Mouse (Mus musculus) spleen, adult 2 months (tissue): ENCODE results near the gene Olfr56. TPM values are rescaled to one million over a fixed set of nuclear protein-coding genes. Genes with fewer than 3 reads are reported as not detected.

ENCODE experiments used
- DNase-seq, 2 experiments: peaks; one replicate each; pipeline versions ENCODE4 v3.0.0 to v3.0.0-alpha.2; 2012 to 2021; ENCODE audit warnings: low spot score in 2 of 2, low read depth in 1 of 2
- H3K27ac ChIP-seq: fragments of 200-500 bp; 2 replicates; pipeline ENCODE4 v1.5.1; 2012; ENCODE audit warnings: low read length, inconsistent platforms; ENCODE audit not compliant: insufficient read depth
- H3K27me3 ChIP-seq: fragments of 200-500 bp; 2 replicates; pipeline ENCODE4 v1.6.1; 2012; ENCODE audit warnings: mild to moderate bottlenecking, moderate library complexity, low read length, inconsistent platforms; ENCODE audit not compliant: control insufficient read depth, insufficient read depth
- H3K36me3 ChIP-seq: fragments of 200-500 bp; 2 replicates; pipeline ENCODE4 v1.6.1; 2012; ENCODE audit warnings: mild to moderate bottlenecking, low read length, inconsistent platforms; ENCODE audit not compliant: control insufficient read depth, insufficient read depth
- H3K4me1 ChIP-seq: fragments of 200-500 bp; 2 replicates; pipeline ENCODE4 v1.6.1; 2011; ENCODE audit warnings: inconsistent platforms; ENCODE audit not compliant: control insufficient read depth, insufficient read depth, insufficient read length
- H3K4me3 ChIP-seq: fragments of 200-500 bp; 2 replicates; pipeline ENCODE4 v1.5.1; 2011; ENCODE audit warnings: mild to moderate bottlenecking, inconsistent platforms; ENCODE audit not compliant: insufficient read depth, insufficient read length; ENCODE audit errors: extremely low read depth
- CTCF ChIP-seq: fragments of 200-500 bp; IDR thresholded peaks from 2 replicates; pipeline ENCODE4 v1.5.1; 2011; ENCODE audit warnings: mild to moderate bottlenecking, inconsistent platforms; ENCODE audit not compliant: insufficient read depth, insufficient read length, insufficient replicate concordance; ENCODE audit errors: extremely low read depth
- POLR2A ChIP-seq: fragments of 200-500 bp; IDR thresholded peaks from 2 replicates; pipeline ENCODE4 v1.6.1; 2011; ENCODE audit warnings: low read depth, low read length, inconsistent platforms
- WGBS: fragments of 180-500 bp; shearing (Covaris S2); methylation state at CpG from one replicate; pipeline ENCODE4 v1.1.7; 2018; 5-methylcytosine and 5-hydroxymethylcytosine counted together
- polyA plus RNA-seq: library from polyadenylated mRNA; depleted of rRNA; stranded (reverse); fragments of >200 nt; gene quantifications from 2 replicates; pipeline ENCODE4 v1.2.3, GENCODE M21; 2012

Olfr56 gene
- polyA plus RNA-seq, 1 experiment: 0.05 TPM

- DNase-seq: no peak
- no peak overlapping the region; the same call in 1 of the 2 replicates for H3K4me3 ChIP-seq
- TF ChIP-seq CTCF (no peak), POLR2A (no peak)
- H3K36me3 ChIP-seq: peaks cover 9% of the 10 kb centered on the region; the same call in 1 of the 2 replicates
- WGBS: 31% methylated on average over 5 of the region's 5 CpGs
- peaks cover 12% of the 10 kb centered on the region; the same call in 1 of the 2 replicates for H3K4me1 ChIP-seq
- no peaks in the 10 kb centered on the region for H3K27me3 ChIP-seq
- H3K27ac ChIP-seq: peak overlapping the region; percentile 68
Observed at GRCm38 (mm10) chr11:49101500-49101899, 122.8 kb downstream of the Olfr56 start.

- 0 out of 2 replicates have a peak overlapping the region, but pooled peaks have one; percentile 26 for H3K27ac ChIP-seq
- 24% methylated on average over 8 of the region's 8 CpGs for WGBS
- H3K27me3 ChIP-seq: no peaks in the 10 kb centered on the region
- peak; percentile 67 to 89 for DNase-seq
- H3K4me3 ChIP-seq: no peak overlapping the region
- peaks cover 12% of the 10 kb centered on the region; the same call in 1 of the 2 replicates for H3K4me1 ChIP-seq
- no peaks in the 10 kb centered on the region for H3K36me3 ChIP-seq
- no peak for TF ChIP-seq POLR2A
- peak; percentile 80; the same call in 1 of the 2 replicates for TF ChIP-seq CTCF
Observed at GRCm38 (mm10) chr11:49103047-49103693, 124.5 kb downstream of the Olfr56 start.

- Histone ChIP-seq H3K36me3 (no peaks in the 10 kb centered on the region), H3K4me3 (no peak overlapping the region), H3K27ac (no peak overlapping the region), H3K4me1 (peaks cover 8% of the 10 kb centered on the region; the same call in 1 of the 2 replicates), H3K27me3 (no peaks in the 10 kb centered on the region)
- DNase-seq: no peak
- no peak for TF ChIP-seq POLR2A
- no peak for TF ChIP-seq CTCF
- 70% methylated on average over 1 of the region's 1 CpGs for WGBS
Observed at GRCm38 (mm10) chr11:49105752-49106151, 127.1 kb downstream of the Olfr56 start.

GRCm38 (mm10) chr11:49107650-49108537 lies 129.2 kb downstream of the Olfr56 start:
- H3K36me3 ChIP-seq: no peaks in the 10 kb centered on the region
- H3K27ac ChIP-seq: no peak overlapping the region
- H3K4me3 ChIP-seq: no peak overlapping the region
- no peaks in the 10 kb centered on the region for H3K27me3 ChIP-seq
- DNase-seq: no peak
- WGBS: 76% methylated on average over 10 of the region's 10 CpGs
- H3K4me1 ChIP-seq: no peaks in the 10 kb centered on the region
- TF ChIP-seq POLR2A (no peak), CTCF (no peak)

- WGBS: 45% methylated on average over 1 of the region's 1 CpGs
- no peak for TF ChIP-seq POLR2A
- peak; percentile 37; the same call in 1 of the 2 replicates for TF ChIP-seq CTCF
- peak; percentile 30 to 33 for DNase-seq
- Histone ChIP-seq H3K36me3 (no peaks in the 10 kb centered on the region), H3K27me3 (no peaks in the 10 kb centered on the region), H3K4me1 (no peaks in the 10 kb centered on the region), H3K27ac (no peak overlapping the region), H3K4me3 (no peak overlapping the region)
Observed at GRCm38 (mm10) chr11:49108833-49109232, 130.1 kb downstream of the Olfr56 start.

GRCm38 (mm10) chr11:49111000-49111399 lies 132.3 kb downstream of the Olfr56 start:
- DNase-seq: no peak
- TF ChIP-seq CTCF (no peak), POLR2A (no peak)
- Histone ChIP-seq H3K4me1 (no peaks in the 10 kb centered on the region), H3K36me3 (no peaks in the 10 kb centered on the region), H3K27me3 (no peaks in the 10 kb centered on the region), H3K4me3 (no peak overlapping the region), H3K27ac (no peak overlapping the region)
- WGBS: 84% methylated on average over 1 of the region's 1 CpGs
